Mouse (Mus musculus) layer of hippocampus, adult 11-12 months (tissue): Measurements from ENCODE around the gene Ltbp4.
A peak's percentile ranks its signal among the peaks of the same experiment; 100 is the strongest.

ENCODE experiments used
- DNase-seq: peaks from one replicate; pipeline ENCODE4 v3.0.0; 2022; ENCODE audit warnings: low spot score

Gene Ltbp4

DNA sequence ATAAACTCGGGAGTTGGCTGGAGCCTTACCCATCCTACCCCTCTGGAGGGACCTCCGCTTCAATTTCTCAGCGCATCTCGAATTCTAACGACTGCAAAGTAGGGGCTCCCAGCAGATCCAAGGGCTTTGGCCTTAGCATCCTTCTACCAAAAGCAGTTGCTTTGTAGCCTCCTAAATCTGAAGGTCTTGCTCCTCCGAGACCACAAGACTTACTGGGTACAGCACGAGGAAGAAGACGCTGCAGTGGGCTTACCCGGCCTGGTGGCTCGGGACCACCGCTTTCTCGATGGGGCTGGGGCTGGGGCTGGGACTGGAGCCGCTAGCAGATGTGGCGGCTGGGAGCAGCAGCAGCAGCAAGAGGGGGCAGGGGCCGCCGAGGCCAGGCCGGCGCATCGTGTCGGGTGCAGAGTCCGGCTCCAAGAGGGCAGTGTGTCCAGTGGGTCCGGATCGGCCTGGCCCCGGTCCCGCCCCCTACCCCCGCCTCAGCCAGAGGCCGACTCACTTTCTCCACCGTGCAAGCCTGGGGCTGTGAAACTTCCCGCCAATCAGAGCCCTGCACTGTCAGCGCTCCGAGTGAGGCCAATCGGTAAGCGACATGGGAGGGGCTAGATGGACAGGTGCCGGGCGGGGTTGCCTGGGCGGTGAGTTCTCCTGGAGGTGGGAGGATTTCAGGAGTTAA lies at the start of gene Ltbp4:
TSS of gene Ltbp4 (minus strand) at position 518 of the 679 bp plus-strand sequence.
- no peak for DNase-seq

DNA sequence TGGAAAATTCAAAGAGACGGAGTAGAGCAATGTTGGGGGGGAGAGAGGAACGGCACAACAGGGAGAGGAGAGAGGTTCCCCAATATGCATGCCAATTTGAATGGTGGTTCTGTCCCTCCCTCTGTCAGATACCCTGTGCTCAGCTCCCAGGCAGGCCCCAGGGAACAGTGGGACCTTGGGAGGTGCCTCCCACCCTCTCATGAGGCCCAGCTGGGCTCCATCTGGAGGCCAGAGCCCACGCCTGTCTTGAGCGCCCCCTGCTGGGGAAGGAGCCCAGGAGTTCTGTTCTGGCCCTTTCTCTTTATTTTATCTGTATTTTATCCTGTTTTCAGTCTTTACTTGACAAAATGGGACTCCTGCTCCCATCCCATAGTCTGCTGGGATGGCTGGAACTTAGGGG lies 47.2 kb upstream of the Ltbp4 start:
- DNase-seq, result peak; percentile 74

DNA sequence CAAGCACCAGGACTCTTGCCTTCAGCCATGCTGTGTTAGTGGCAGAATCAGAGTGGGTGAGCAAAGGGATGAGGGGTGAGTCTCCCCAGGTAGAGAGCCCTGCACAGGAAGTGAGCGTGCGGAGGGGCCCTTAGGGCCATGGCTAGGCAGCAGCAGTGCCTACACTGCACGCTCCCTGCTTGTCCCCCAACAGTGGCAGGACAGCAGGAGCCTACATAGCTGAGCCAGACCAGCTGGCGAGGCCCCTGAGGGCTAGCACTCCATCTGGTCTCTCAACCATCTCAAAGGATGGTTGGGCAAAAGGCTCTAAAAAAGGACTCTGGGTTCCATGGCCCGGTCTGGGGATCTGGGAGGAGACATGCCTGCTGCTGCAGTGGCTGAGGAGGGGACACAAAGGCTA lies 46.6 kb upstream of the Ltbp4 start:
- no peak for DNase-seq

DNA sequence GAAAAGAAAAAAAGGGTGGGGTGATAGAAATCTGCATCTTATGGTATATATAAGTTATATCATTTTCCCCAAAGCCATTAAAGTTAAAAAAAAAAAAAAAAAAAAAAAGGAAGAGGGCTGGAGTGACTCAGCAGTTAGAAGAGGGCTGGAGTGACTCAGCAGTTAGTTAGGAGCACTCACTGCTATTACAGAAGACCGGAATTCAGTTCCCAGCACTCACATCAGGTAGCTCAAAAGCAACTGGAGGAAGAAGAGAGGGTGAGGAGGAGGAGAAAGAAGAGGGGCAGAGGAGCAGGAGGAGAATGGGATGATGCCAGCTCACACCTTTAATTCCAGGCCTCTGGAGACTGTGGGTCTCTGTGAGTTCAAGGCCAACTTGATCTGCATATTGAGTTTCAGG lies 45.7 kb upstream of the Ltbp4 start:
- DNase-seq, result no peak

DNA sequence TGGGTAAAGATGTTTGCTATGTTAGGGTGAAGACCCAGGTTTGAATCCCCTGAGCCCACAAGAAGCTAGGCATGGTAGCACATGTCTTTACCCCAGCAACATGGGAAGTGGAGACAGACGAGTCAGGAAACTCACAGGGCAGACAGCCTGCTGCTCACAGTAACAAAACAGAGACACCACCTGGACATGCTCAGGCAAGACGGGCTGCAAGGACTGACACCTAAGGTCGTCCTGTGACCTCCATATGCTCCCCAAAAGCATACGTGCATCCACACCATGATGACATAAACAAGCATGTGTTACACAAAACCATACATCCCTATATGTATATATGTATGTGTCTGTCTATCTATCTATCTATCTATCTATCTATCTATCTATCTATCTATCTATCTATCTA lies 44.1 kb upstream of the Ltbp4 start:
- no peak for DNase-seq

DNA sequence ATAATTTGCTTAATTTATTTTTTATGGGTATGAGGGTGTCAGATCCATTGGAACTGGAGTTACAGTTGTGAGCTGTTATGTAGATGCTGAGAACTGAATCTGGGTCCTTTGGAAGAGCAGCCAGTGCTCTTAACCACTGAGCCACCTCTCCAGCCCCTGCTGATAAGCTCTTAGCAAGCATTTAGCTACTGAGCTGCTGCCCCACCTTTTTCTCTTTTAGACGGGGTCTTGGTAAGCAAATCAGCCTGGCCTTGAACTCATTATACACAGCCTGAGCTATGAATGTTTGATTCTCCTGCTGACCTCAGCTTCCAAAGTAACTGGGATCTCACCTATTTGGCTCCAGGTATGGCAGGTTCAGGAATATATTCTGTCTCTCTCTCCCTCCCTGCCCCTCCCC lies 43.5 kb upstream of the Ltbp4 start:
- no peak for DNase-seq

DNA sequence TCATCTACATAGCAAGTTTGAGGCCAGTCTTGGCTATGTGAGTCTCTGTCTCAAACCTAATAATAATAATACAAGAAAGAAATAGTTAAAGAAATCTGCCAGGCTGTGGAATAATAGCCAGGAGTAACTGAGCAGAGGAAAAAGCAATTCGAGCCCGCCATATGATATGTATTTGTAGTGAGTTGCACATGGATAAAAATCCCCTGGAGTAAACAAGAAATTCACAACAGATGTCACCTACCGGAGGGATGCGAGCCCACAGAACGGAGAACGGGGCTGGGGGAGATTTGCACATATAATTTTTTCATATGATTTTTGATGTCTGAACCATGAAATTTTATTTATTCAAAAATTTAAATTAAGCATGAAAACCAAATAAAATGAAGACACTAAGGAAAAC lies 42.3 kb upstream of the Ltbp4 start:
- no peak for DNase-seq

DNA sequence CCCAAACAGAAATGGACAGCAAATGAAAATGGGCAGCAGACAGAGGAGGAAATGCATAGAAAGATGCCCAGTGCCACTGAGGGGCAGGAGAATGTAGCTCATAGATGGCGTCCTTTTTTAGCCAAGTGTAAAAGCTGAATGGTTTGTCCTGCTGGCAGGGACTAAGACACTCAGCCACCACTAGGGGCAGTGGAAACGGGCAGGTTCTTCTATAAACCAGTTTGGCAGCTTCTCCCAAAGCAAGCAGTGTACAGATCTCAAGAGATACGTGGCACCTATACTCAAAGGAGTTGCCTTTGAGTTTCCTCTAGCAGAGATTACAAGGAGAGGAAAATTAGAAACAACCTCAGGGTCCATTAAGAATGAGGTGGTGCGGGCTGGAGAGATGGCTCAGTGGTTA lies 40.9 kb upstream of the Ltbp4 start:
- no peak for DNase-seq

DNA sequence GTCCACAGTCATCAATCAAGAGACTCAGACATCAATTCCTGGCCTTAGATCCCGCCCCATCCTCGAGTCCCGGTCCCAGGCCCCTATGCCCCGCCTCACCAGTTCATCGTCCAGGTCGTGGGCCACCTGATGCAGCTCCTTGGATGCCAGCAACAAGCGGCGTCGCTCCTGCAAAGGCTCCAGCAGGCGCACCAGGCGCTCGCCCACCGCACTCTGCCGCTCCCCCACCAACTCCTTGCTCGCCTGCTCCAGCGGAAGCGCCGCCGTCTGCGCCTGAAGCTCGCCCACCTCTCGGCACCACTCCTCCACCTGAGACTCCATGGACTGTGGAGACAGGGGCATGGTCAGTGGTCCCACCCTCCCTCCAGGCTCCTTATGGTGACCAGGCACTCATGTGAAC lies 37.8 kb upstream of the Ltbp4 start:
- no peak for DNase-seq

DNA sequence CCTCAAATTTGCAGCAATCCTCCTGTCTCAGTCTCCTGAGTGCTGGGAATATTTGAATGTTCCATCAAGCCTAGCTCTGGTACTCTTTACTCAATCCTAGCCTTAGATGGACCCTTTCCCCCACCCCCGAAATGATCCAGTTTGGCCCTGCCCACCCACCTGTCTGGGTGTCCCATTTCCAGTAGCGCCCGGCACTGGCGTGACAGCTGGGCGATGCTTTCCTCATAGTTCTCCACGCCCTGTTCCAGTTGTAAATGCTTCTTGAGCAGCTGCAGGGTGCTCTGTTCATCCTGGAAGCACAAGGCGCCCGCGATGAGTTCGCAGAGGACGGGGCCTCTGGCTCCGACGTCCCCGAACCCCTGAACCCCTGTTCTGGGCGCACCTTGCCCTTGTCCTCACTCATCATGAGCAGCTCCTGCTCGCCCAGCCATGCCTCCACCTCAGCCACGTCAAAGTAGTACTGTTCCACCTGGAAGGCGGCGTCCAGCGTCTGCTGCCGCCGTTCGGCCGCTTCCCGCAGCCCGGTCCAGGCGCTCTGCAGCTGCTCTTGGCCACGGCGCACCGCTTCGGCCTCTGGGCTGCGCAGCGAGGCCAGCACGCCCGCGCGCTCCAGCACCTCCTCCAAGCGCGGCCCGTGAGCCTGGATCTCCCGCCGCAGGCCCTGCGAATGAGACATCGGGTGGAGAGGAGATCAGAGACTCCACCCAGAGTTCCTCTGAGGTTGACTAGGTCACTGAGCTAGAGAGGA lies 34.4 kb upstream of the Ltbp4 start:
- DNase-seq, result no peak

DNA sequence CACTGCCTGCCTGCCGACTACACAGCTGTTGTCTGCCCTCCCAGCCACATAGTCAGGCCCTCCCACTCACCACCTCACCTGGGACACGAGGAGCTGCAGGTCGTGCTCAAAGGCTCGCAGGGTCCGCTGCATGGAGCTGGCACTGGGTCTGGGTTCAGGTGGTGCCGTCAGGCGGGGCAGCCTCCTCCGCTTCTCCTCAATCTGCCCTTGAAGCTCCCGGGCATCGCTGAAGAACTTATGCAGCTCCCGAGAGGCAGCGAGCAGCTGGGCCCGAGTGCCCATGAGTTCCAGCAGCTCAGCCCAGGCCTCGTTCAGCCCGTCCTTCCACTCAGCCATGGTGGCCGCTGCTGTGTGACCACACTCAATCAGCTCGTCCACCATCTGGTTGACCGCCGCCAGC lies 31.6 kb upstream of the Ltbp4 start:
- no peak for DNase-seq

DNA sequence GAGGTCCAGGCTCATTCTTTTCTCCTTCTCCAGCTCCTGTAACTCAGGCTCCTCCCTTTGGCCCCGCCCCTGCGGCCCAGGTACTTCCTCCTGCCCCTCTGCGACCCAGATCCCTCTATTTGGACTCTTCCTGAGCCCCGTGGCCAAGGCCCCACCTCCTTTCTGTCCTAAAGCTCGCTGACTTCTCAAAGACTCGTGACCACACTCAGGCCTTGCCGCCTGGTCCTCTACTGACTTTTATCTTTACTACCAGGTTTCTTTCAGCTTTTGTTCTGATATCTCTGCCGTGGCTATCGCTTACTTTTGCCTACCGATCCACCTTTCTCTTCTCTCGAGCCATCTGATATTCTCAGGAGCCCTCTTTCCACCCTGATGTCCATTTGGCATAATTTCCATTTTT lies 30.5 kb upstream of the Ltbp4 start:
- no peak for DNase-seq

DNA sequence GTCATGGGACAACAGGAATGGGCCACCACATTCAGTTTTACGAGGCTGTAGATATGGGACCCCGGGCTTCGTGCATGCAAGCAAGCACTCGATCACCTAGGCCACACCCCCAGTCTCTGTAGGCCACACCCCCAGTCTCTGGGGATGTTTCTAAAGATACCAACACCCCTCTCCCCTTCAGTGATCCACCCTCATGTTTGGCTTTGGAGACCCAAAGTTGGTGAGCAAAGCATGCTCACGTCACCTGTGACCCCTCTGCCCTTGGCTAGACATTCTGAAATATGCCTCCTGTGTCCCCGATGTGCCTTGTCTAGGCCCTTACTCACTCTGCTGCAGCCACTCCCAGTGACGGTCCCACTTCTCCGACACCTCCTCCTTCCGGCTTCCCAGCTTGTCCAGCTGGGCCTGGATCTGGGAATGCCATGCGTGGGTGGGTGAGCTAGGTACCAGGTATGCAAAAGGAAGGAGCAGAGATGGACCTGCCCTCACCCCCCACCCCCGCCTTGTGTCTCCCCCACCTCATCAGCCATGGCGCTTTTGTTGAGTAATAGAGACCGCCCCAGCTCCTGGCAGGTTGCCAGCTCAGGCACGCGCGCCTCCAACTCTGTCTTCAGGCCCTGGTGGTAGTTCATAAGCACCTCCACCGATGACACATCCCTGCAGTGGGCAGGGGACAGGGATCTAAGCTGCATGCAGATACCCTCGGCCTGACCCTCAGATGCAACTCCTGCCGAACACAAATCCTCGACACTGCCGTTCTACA lies 28.8 kb upstream of the Ltbp4 start:
- DNase-seq, result no peak

DNA sequence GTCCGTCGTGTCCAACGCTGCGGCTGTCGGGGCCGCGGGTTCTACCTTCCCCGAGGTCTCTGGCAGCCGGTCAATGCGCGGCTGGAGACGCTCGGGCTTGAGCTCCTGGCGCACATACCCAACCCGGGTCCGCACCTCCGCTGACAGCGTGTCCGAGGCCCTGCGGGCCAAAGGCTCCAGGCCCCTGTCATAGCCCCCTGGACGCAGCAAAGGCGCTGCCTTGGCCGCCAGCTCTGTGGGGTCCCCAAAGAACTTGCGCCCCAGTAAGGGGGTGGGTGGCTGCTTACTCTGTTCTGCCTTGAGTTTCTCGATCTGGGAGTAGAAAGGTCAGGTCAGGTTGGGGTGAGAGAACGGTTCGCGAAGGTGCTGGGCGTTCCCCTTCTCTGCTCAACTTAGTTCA lies 26.9 kb upstream of the Ltbp4 start:
- no peak for DNase-seq

DNA sequence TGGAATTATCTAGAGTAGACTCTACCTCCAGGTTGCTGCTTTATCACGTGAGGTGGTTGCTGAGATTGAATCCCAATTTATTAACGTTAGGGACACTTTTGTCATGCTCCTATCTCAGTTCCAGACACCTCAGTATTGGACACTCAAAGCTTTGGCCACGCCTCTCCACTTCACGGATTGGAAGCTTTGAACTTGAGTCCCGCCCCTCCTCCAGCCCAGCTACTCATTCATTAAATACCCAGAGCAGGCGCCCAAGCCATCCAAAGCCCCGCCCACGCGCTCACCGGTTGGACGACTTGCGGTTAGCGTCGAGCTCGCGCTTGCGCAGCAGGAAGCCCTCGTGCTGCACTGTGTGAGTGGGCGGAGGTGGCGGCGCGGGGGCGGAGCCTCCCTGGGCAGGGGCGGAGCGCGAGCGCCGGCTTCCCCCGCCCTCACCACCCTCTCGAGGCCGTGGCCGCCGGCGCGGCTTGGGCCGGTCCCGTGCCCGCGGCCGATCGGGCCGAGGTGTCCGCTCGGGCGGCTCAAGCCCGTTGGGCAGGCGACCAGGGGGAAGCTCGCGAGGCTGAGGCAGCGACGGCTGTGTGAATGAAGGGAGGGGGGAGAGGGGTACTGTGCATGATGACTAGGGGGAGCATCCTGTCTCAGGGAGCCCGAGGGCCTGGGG lies 23.9 kb upstream of the Ltbp4 start:
- peak; percentile 99 for DNase-seq

DNA sequence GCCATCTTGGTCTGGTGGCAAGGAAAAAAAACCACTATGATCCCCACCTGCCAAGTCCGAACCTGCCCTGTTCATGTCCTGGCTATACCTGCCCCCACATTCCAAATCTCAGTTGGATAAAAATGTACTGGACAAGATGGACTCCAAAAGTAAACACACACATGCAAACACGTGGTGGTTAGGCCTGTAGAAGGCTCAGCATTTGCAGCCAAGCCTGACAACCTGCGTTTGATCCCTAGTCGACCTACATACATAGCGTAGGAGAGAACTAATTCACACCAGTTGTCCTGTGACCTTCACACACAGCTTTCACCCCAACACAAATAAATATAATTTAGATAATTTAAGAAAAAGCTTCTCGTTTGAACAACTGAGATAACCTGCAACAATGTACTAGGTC lies 23.3 kb upstream of the Ltbp4 start:
- DNase-seq, result no peak

DNA sequence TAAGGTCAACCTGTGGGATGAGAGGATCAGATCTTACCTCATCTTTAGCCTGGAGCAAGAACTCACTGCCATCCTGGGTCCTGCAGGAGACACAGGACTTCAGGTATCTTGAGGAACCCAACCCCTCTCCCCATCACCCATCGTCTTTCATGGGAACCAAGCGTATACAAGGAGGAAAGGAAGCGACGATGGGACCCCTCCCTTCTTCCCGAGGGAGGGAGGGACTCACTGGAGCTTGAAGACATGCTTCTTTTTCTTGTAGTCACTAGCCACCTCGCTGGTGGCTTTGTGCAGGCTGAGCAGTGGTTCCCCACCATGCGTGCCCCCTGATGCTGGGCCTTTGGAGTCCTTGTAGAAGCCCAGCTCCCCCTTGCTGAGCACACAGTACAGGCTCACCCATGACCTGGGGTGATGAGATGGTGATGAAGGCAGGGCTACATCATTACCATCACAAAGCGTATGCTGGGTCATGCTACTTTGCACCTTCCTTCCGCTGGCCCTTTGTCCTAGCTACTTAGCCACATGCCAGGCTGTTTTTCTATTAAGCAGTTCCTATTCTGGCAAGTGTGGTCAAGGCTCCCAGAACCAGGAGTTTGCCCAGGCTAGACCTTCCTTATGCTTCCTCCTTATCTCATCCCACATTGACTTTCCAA lies 22.3 kb upstream of the Ltbp4 start:
- DNase-seq, result no peak

DNA sequence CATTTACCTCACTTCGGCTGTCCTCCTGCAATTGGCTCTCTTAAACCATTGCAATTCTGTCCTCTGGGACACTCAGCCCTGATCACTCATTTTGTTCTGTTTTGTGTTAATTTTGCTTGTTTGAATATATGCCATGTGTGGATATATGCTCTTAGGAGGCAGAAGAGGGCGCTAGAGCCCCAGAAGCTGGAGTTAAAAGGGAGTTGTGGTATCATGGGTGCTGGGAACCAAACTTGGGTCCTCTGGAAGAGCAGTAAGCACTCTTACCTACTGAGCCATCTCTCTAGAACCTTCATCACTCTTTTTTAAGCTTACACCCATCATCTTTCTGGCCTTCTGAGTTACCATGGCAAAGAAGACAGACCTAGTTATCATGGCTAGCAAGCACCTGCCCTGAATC lies 21.7 kb upstream of the Ltbp4 start:
- no peak for DNase-seq

DNA sequence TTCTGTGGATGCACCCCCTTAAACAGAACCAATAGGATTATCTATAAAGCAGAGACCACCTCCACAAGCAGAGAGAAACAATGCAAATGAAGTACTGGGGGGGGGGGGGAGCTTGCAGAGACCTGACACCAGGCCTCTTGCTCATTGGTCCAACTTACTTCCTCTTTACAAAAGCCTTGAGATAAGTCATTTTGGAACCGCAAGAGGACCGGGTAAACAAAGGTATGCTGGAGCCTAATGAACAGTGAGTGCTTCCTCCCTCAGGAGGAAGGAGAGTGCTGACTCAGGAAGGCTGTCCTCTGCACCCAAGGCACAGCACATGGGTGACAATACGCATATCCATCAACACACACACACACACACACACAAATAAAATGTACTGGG lies 20.1 kb upstream of the Ltbp4 start:
- no peak for DNase-seq

DNA sequence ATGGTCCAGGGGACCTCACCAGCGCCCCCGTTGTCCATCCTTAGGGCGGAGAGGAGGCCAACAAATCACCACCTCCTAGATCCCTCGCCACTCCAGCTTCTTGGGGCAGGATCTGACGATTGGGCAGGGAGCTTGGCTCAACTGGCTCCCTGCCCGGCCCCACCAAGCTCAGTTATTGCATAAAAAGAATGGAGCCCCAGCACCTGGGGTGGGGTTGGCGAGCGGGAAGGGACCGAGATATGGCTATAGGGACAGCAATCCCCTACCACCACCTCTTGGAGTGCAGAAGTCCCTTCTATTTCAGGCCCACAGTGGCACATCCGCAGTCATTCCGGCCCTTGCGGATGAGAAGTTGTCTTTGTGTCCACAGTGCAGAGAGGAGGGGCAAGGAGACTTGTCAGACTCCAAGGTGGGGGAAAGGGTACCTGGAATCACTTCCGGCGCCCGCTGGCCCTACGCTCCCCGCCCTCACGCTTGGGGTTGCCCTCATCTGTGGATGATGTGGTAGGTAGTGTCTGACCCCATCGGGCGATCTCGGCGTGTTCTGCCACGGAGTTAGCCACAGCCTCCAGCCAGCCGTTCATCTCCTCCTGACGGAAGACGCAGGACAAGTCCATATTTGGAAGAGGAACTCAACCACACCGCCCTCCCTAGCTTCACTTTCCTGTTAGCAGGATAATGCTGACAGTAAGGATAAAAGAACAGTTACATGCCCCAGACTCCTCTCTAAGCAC lies 19.5 kb upstream of the Ltbp4 start, which contains the start of gene Gm20479:
TSS of gene Gm20479 (minus strand) at position 559 of the 734 bp plus-strand sequence.
- no peak for DNase-seq

DNA sequence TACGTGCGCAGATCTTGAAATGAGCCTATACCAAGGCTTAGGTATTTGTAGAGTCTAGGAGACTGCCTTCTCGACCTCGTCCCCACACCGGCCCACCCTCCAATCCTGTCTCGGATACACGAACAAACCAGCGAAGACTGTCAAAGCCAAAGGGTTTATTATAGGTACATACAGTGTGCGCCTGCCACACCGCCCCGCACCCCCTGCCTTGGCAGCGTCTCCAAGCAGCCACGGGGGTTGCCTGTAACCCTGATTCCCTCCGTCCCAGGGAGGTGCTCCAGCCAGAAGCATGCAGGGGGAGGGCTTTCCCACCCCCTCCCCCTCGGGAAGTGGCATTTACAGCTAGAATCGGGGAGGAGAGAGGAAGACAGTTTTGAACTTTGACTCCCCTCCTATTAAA lies 18.8 kb upstream of the Ltbp4 start:
- DNase-seq, result no peak
